Mouse (Mus musculus) brain, embryonic 14.5 days (tissue): ENCODE data around the gene Oprl1.

Source experiments
- CTCF ChIP-seq: fragments of 200-500 bp; IDR thresholded peaks from 2 replicates; pipeline ENCODE4 v1.5.1; 2012; ENCODE audit warnings: inconsistent platforms, mild to moderate bottlenecking, moderate library complexity, borderline replicate concordance; ENCODE audit not compliant: insufficient read depth, insufficient read length; ENCODE audit errors: extremely low read depth
- POLR2A ChIP-seq: fragments of 200-500 bp; IDR thresholded peaks from 2 replicates; pipeline ENCODE4 v1.6.1; 2012; ENCODE audit warnings: mild to moderate bottlenecking, inconsistent platforms, borderline replicate concordance; ENCODE audit not compliant: poor library complexity, insufficient read depth, insufficient read length, severe bottlenecking; ENCODE audit errors: extremely low read depth

DNA sequence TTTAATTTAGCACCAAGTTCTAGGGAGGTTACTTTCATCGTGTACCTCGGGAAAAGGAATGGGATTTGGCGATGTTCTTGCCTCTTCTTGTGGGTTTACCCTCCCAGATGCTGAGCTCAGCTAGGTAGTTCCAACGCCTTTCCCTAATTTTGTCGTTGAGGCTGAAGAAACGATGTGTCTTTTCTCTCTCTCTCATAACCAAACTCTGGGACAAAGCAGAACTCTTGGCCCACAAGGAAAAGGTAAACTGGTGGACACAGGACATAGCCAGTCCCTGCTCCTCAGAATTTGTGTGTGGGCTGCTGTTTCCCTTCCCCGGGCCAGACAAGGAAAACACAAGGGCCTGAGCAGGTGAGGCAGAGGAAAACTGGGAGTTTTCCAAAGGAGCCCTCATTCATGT, 42.8 kb upstream of the Oprl1 start:
- TF ChIP-seq POLR2A (no peak), CTCF (no peak)
